Mouse (Mus musculus) lung, embryonic 15.5 days (tissue): ENCODE data around the gene 4933427D14Rik. TPM values are rescaled to one million over a fixed set of nuclear protein-coding genes. Genes with fewer than 3 reads are reported as not detected.
"Not testable (repeated sequence)": the region's sequence is repeated elsewhere in the genome, so short reads cannot be mapped to it uniquely, and the experiment has no call there.

ENCODE experiments used
- ATAC-seq: fragments of 200-750 bp; cut with Nextera tagmentation; 2 replicates; pipeline ENCODE4 v1.8.0; 2017; ENCODE audit warnings: moderate number of reproducible peaks, borderline replicate concordance; ENCODE audit not compliant: low FRiP score, low TSS enrichment; ENCODE audit errors: extremely low read depth
- H3K27ac ChIP-seq: fragments of 300-500 bp; sonication (generic); 2 replicates; pipeline ENCODE4 v1.5.1; 2015; ENCODE audit warnings: moderate library complexity, mild to moderate bottlenecking, inconsistent platforms
- H3K27me3 ChIP-seq: fragments of 300-500 bp; sonication (generic); 2 replicates; pipeline ENCODE4 v1.6.1; 2015; ENCODE audit warnings: inconsistent platforms
- H3K36me3 ChIP-seq: fragments of 300-500 bp; sonication (generic); 2 replicates; pipeline ENCODE4 v1.6.1; 2015; ENCODE audit warnings: inconsistent platforms
- H3K4me1 ChIP-seq: fragments of 300-500 bp; sonication (generic); 2 replicates; pipeline ENCODE4 v1.6.1; 2015; ENCODE audit warnings: inconsistent platforms
- H3K4me2 ChIP-seq: fragments of 300-500 bp; sonication (generic); 2 replicates; pipeline ENCODE4 v1.6.1; 2015; ENCODE audit warnings: inconsistent platforms, mild to moderate bottlenecking, moderate library complexity
- H3K4me3 ChIP-seq: fragments of 300-500 bp; sonication (generic); 2 replicates; pipeline ENCODE4 v1.5.1; 2015; ENCODE audit warnings: mild to moderate bottlenecking, inconsistent platforms
- H3K9ac ChIP-seq: fragments of 300-500 bp; sonication (generic); 2 replicates; pipeline ENCODE4 v1.6.1; 2015; ENCODE audit warnings: inconsistent platforms
- H3K9me3 ChIP-seq: fragments of 300-500 bp; sonication (generic); 2 replicates; pipeline ENCODE4 v1.6.1; 2016; ENCODE audit warnings: inconsistent platforms
- WGBS: fragments of 180-500 bp; shearing (Covaris S2); methylation state at CpG from one replicate; pipeline ENCODE4 v1.1.7; 2015; 5-methylcytosine and 5-hydroxymethylcytosine counted together
- polyA plus RNA-seq: library from polyadenylated mRNA; unstranded; fragments of >200 nt; fragmentation: Nextera tagmentation; extraction: Ambion mirVana; gene quantifications from 2 replicates; pipeline ENCODE4 v1.2.1, GENCODE M21; 2015

4933427D14Rik gene
- polyA plus RNA-seq, 1 experiment from 2014 or later = 18.8 TPM

DNA sequence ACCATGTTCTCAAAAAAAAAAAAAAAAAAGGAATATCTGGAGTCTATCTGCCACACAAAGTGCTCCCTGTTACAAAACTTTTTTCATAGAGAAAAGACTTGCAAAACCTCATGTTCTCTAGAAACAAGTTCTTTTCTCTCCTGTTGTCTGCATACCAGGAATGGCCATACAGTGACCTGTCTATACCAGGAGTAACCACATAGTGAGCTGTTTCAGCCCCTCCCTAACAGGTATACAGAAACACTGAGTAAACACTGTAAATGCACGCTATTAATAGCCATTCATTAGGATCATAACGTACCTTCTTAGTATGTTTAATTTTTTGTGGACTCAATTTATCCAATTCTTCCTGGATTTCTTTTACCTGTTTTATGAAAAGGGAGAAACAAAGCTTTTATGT, 13.0 kb downstream of the 4933427D14Rik start:
- ATAC-seq = no peak
- H3K4me1 ChIP-seq = no peaks in the 10 kb centered on the region
- peaks cover 36% of the 10 kb centered on the region for H3K36me3 ChIP-seq
- no peak overlapping the region for H3K27ac ChIP-seq
- H3K9ac ChIP-seq = no peak overlapping the region
- H3K4me3 ChIP-seq = no peak overlapping the region
- H3K27me3 ChIP-seq = no peaks in the 10 kb centered on the region
- H3K4me2 ChIP-seq = no peak overlapping the region
- WGBS = 86% methylated on average over 2 of the region's 2 CpGs
- no peaks in the 10 kb centered on the region for H3K9me3 ChIP-seq

DNA sequence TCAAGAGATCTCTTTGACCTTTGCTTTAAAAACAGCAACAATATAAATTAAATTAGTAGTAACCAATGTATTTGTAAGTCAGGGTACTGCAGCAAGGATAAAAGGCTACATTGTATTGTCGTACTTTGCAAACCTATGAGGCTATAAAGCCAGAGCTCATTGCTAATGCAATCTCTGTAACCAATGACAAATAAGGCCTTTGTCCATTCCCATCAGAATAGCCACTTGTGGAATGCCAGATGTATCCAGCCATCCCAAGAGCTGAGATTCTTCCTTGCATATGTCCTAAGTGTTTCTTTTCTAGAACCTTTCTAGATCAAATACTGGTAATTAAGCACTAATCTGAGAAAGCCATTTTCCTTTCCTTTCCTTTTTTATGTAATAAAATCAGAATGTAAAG, 16.4 kb downstream of the 4933427D14Rik start:
- Histone ChIP-seq H3K27me3 (no peaks in the 10 kb centered on the region), H3K36me3 (peaks cover 35% of the 10 kb centered on the region)

DNA sequence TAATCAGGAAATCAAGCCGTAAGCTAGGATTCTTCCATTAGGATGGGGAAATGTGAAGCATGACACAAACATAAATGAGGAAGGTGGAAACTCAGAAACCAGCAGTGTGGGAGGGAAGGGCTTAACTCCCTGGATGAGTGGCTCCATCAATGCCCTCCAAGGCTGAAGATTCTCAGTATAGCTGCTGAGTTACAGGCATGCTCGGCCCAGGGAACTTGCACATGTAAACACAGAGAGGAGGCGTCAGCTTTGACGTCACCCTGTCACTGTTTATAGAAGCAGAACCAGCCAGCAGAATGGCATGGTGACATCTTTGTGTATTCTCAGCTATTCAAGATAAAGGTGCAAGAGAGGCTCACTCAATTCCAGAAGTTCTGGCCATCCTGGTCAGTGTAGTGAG, 23.0 kb downstream of the 4933427D14Rik start:
- H3K27me3 ChIP-seq = no peaks in the 10 kb centered on the region
- H3K4me2 ChIP-seq = no peak overlapping the region
- H3K9ac ChIP-seq = no peak overlapping the region
- WGBS = 41% methylated on average over 4 of the region's 4 CpGs
- H3K4me3 ChIP-seq = no peak overlapping the region
- no peaks in the 10 kb centered on the region for H3K9me3 ChIP-seq
- no peaks in the 10 kb centered on the region for H3K4me1 ChIP-seq
- H3K36me3 ChIP-seq = peaks cover 23% of the 10 kb centered on the region
- no peak for ATAC-seq
- no peak overlapping the region for H3K27ac ChIP-seq

More for the DNA sequence above, 16.4 kb downstream of the 4933427D14Rik start:
- H3K4me2 ChIP-seq = no peak overlapping the region
- no peak overlapping the region for H3K27ac ChIP-seq
- H3K4me3 ChIP-seq = no peak overlapping the region
- no peak overlapping the region for H3K9ac ChIP-seq
- H3K4me1 ChIP-seq = no peaks in the 10 kb centered on the region
- 94% methylated on average over 1 of the region's 1 CpGs for WGBS
- no peaks in the 10 kb centered on the region for H3K9me3 ChIP-seq
- no peak for ATAC-seq

DNA sequence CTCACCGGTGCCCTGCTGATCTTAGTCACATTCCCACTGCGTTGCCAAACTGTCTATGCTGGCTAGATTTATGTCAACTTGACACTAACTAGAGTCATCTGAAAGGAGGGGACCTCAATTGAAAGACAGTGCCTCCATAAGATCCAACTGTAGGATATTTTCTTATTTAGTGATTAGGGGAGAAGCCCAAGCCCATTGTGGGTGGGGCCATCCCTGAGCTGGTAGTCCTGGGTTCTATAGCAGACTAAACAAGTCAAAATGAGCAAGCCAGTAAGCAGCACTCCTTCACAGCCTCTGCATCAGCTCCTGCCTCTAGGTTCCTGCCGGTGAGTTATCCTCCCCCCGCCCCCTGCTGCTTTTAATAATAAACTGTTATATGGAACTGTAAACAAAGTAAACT, 26.1 kb downstream of the 4933427D14Rik start:
- Histone ChIP-seq H3K9ac (no peak overlapping the region), H3K4me1 (no peaks in the 10 kb centered on the region), H3K36me3 (peaks cover 35% of the 10 kb centered on the region), H3K9me3 (no peaks in the 10 kb centered on the region), H3K27me3 (no peaks in the 10 kb centered on the region), H3K4me2 (no peak overlapping the region), H3K4me3 (no peak overlapping the region), H3K27ac (no peak overlapping the region)
- no peak for ATAC-seq
- WGBS = 87% methylated on average over 4 of the region's 4 CpGs

DNA sequence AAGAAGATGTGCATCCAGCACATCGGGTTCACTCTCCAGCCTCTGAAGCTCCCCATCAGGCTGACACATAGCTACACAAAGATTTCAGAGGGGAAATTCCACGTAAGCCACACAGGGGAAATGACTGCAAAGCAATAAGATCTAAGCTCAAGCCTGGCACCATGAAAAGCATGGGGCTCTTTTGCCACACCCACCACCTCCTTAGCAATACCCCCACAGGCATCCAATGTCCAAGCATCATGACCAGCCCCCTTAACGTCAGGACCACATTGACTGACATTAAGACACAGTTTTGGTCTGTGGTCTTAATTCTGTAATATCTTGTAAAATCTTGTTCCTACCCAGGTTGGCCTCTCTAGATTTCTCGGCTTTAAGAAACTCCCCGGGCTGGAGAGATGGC, 26.7 kb downstream of the 4933427D14Rik start:
- no peaks in the 10 kb centered on the region for H3K9me3 ChIP-seq
- no peak for ATAC-seq
- no peak overlapping the region for H3K4me2 ChIP-seq
- no peak overlapping the region for H3K27ac ChIP-seq
- H3K27me3 ChIP-seq = no peaks in the 10 kb centered on the region
- H3K4me1 ChIP-seq = no peaks in the 10 kb centered on the region
- 88% methylated on average over 5 of the region's 5 CpGs for WGBS
- H3K4me3 ChIP-seq = no peak overlapping the region
- H3K36me3 ChIP-seq = peaks cover 39% of the 10 kb centered on the region
- no peak overlapping the region for H3K9ac ChIP-seq

DNA sequence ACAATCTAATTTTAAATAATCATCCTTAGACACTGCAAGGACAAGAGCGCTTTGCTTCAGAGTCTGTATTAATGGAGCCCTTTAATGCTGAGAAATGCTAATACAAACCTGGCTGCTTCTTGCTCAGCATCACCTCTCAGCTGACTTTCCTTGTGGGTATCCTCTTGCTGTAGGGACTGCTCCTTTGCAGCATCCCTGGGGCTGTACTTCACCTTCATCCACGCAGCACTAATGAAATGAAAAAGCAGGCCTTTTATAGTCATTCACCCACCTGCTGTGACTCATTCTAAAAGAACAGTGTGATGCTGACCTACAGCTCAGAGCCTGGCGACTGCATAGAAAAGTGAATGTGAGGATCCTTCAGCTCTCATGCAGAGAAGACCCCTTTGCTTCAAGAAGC, 30.7 kb downstream of the 4933427D14Rik start:
- Histone ChIP-seq H3K4me1 (no peaks in the 10 kb centered on the region), H3K4me3 (no peak overlapping the region), H3K9ac (no peak overlapping the region), H3K4me2 (no peak overlapping the region), H3K27ac (no peak overlapping the region), H3K36me3 (peaks cover 63% of the 10 kb centered on the region), H3K9me3 (no peaks in the 10 kb centered on the region), H3K27me3 (no peaks in the 10 kb centered on the region)
- WGBS = 71% methylated on average over 3 of the region's 3 CpGs
- ATAC-seq = no peak

DNA sequence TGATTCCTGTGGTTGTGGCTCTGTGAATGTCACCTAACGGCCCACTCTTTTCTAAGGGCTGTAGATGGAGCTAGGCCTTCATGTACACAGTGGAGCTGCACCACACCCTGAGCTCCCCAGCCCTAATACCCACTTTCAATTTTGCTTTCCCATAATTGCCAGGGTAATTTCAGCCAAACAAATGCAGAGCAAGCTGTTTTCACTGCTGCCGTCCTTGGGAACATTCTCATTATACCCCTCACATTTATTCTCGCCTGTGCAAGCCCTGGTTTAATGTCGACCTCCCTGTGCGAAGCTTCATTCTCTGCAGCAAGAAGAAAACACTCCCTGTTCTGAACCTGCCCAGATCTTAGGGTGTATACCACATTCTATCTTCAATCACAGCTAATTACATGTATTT, 31.3 kb downstream of the 4933427D14Rik start:
- no peak overlapping the region for H3K4me3 ChIP-seq
- H3K4me1 ChIP-seq = no peaks in the 10 kb centered on the region
- H3K9ac ChIP-seq = no peak overlapping the region
- WGBS = 85% methylated on average over 5 of the region's 5 CpGs
- H3K4me2 ChIP-seq = no peak overlapping the region
- H3K9me3 ChIP-seq = no peaks in the 10 kb centered on the region
- ATAC-seq = no peak
- peaks cover 62% of the 10 kb centered on the region for H3K36me3 ChIP-seq
- H3K27ac ChIP-seq = no peak overlapping the region
- H3K27me3 ChIP-seq = no peaks in the 10 kb centered on the region

DNA sequence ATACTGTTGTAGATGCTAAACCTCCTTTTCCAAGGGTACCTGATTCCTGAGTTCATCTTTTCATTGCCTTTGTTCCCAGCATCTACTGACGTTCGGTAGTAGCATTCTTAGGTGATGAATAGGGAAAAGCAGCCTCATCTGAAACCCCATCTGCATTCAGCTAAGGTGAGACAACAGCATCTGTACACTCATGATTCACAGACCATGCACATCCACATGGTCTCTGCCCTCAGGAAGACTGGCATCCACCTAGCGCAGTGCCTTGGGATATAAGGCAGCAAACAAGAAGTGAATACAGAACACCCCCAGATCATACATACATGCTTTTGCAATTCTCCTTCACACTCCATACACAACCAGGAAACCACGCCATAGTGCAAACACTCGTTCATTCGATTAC, 32.5 kb downstream of the 4933427D14Rik start:
- no peak overlapping the region for H3K9ac ChIP-seq
- WGBS = 92% methylated on average over 6 of the region's 6 CpGs
- H3K4me2 ChIP-seq = no peak overlapping the region
- ATAC-seq = no peak
- no peak overlapping the region for H3K27ac ChIP-seq
- peaks cover 66% of the 10 kb centered on the region for H3K36me3 ChIP-seq
- H3K9me3 ChIP-seq = no peaks in the 10 kb centered on the region
- no peaks in the 10 kb centered on the region for H3K27me3 ChIP-seq
- no peaks in the 10 kb centered on the region for H3K4me1 ChIP-seq
- no peak overlapping the region for H3K4me3 ChIP-seq

DNA sequence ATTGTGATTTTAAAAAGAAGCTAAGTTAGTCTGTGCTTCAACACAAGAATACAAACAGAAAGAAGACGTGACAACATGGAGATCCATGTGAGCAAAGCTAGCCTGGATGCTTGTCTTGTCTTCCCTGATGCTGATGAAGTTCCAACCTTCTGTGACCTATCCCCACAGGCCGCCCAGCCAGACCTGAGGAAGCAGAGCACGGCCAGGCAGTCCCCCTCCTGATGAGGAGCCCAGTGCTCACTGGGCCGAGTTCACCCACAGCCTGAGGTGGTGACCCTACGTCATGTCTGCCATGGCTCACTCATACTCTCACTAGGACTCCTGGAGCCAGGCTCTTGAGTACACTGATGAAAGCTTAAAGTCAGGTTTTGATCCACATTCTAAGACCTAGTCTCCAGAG, 33.8 kb downstream of the 4933427D14Rik start:
- 81% methylated on average over 5 of the region's 5 CpGs for WGBS
- no peak for ATAC-seq
- Histone ChIP-seq H3K4me3 (no peak overlapping the region), H3K27ac (no peak overlapping the region), H3K27me3 (no peaks in the 10 kb centered on the region), H3K4me1 (no peaks in the 10 kb centered on the region), H3K36me3 (peaks cover 68% of the 10 kb centered on the region), H3K9ac (no peak overlapping the region), H3K4me2 (no peak overlapping the region), H3K9me3 (no peaks in the 10 kb centered on the region)

DNA sequence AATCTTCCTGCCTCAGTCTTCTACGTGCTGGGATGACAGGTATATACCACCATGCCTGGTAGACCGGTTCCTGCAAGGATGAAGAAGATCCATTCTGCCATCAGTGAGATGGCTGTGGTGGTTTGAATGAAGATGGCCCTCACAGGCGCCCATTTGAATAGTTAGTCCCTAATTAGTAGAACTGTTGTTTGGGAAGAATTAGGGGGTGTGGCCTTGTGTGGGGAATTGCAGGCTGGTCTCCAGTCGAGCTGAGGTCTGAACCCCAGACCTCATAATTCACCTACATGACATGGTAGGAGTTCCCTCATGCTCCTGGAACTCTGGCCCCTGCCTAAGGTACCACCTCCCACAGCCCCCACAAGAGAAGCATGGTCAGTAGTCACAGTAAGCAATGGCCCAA, 35.4 kb downstream of the 4933427D14Rik start:
- not testable (repeated sequence) for H3K9ac ChIP-seq, H3K9me3 ChIP-seq, ATAC-seq, H3K4me2 ChIP-seq, H3K27me3 ChIP-seq, H3K4me1 ChIP-seq, H3K27ac ChIP-seq, H3K4me3 ChIP-seq
- 73% methylated on average over 4 of the region's 4 CpGs for WGBS
- peaks cover 62% of the 10 kb centered on the region for H3K36me3 ChIP-seq

DNA sequence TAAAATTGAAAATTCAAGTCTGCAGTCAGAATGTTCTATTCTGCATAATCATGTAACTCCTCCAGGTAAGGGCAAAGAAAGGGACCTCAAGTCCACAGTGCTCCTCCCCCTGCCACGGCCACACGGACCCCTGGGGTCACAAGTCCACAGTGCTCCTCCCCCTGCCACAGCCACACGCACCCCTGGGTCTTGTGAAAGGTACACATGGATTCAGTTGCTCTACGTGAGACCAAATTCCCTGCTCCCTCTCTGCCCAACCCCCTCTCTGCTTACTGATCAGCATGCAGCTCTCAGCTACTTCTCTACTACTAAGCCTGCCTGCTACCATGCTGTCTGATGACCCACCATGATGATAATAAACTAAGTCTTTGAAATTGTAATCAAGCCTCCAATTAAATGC, 37.4 kb downstream of the 4933427D14Rik start:
- WGBS = 72% methylated on average over 4 of the region's 4 CpGs
- Histone ChIP-seq H3K36me3 (peaks cover 64% of the 10 kb centered on the region), H3K4me3 (no peak overlapping the region), H3K4me1 (no peaks in the 10 kb centered on the region), H3K27ac (no peak overlapping the region), H3K9ac (no peak overlapping the region), H3K9me3 (no peaks in the 10 kb centered on the region), H3K4me2 (no peak overlapping the region), H3K27me3 (no peaks in the 10 kb centered on the region)
- ATAC-seq = no peak

DNA sequence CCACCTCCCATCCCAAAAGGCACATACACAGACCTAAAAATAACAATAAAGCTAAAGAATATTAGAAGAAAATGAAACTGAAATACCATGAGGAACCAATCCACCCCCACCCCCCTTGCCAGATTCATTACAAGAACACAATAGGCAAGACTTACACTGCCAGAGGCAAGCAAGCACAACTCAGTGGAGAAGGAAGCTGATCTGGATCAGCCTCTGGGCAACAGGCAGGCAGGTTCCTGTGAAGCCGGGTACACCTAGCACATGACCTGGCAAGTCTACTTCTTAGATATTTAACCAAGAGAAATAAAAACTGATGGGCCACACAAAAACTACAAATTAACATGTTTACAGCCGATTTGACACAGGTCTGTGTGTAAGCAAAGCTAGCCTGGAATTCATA, 44.1 kb downstream of the 4933427D14Rik start:
- 87% methylated on average over 2 of the region's 2 CpGs for WGBS
- H3K9me3 ChIP-seq = no peaks in the 10 kb centered on the region
- peaks cover 39% of the 10 kb centered on the region for H3K36me3 ChIP-seq
- H3K27me3 ChIP-seq = no peaks in the 10 kb centered on the region
- H3K4me3 ChIP-seq = no peak overlapping the region
- H3K27ac ChIP-seq = no peak overlapping the region
- no peaks in the 10 kb centered on the region for H3K4me1 ChIP-seq
- no peak for ATAC-seq
- H3K9ac ChIP-seq = no peak overlapping the region
- no peak overlapping the region for H3K4me2 ChIP-seq

DNA sequence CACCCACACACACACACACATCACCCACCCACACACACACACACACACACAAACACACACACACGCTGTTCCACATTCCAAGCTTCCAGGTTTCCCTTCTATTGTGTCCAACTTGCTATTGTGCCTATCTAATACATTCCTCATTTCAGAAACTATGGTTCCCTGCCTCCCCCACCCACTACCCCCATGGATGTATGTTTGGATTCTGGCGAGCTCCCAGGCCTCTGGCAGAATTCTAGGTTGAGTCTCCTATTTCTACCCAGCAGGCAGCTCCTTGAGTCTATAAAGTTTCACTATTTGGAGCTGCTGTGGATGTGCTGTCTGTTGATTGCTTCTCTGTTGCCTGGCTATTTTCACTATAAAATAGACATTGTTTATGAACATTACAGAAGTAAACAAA, 50.6 kb downstream of the 4933427D14Rik start:
- ATAC-seq = no peak

More for the DNA sequence above, 50.6 kb downstream of the 4933427D14Rik start:
- Histone ChIP-seq H3K4me3 (no peak overlapping the region), H3K9me3 (no peaks in the 10 kb centered on the region), H3K4me1 (no peaks in the 10 kb centered on the region), H3K9ac (no peak overlapping the region), H3K27ac (no peak overlapping the region), H3K36me3 (peaks cover 22% of the 10 kb centered on the region), H3K27me3 (no peaks in the 10 kb centered on the region), H3K4me2 (no peak overlapping the region)
- WGBS = 61% methylated on average over 2 of the region's 2 CpGs
